In genomic region chr17:55445250-55446184, GRCm38 (mm10) we compare ENCODE assay signal across 8 mouse cellular contexts. TPM values are rescaled to one million over a fixed set of nuclear protein-coding genes. Genes with fewer than 3 reads are reported as not detected.
A peak's percentile ranks its signal among the peaks of the same experiment; 100 is the strongest.
DNase-seq lines count a peak whose midpoint lies in the region; ATAC-seq and TF ChIP-seq lines count a peak whose summit lies in the region.

Gene St6gal2, plus strand, starts transcription at chr17:55445382.

- H3K9me3 ChIP-seq in hindbrain, postnatal 0 days (ENCODE audit: low read length): no peaks in the 10 kb centered on the region

- CTCF ChIA-PET in Patski (lab: Charles Lee): no interaction called here

- H3K27me3 ChIP-seq in Patski: peaks cover 17% of the 10 kb centered on the region
- H3K27me3 ChIP-seq in hindbrain, postnatal 0 days (ENCODE audit: insufficient read depth, low read length): no peaks in the 10 kb centered on the region

- no peaks in the 10 kb centered on the region for H3K4me1 ChIP-seq in embryonic fibroblast, embryonic 13.5 days (ENCODE audit: control insufficient read depth, insufficient read depth, low read length)
- H3K4me1 ChIP-seq in hindbrain, postnatal 0 days (ENCODE audit: insufficient read depth, low read length): no peaks in the 10 kb centered on the region

- H3K27ac ChIP-seq in embryonic fibroblast, embryonic 13.5 days (ENCODE audit: insufficient read depth, low read length): no peak within 1 kb of the TSS
- peak within 1 kb of the TSS; percentile 97 for H3K27ac ChIP-seq in hindbrain, postnatal 0 days

- peak within 1 kb of the TSS; percentile 74 for H3K4me2 ChIP-seq in hindbrain, postnatal 0 days (ENCODE audit: low read depth, low read length)

- DNase-seq in heart, adult 11 months: peak; percentile 80
- DNase-seq in heart, postnatal 36 days: no peak
- no peak for DNase-seq in Patski (ENCODE audit: low read depth, low spot score)
- peak; percentile 81 for DNase-seq in hindbrain, postnatal 0 days (ENCODE audit: low spot score)
- DNase-seq in liver: peak; percentile 5
- DNase-seq in right cerebral cortex, adult 2 months (ENCODE audit: low spot score in 2 of 2): peak; percentile 74 to 77
- DNase-seq in gastrocnemius, postnatal 14 days: no peak

- ATAC-seq in Patski: peak; percentile 44
- peak; percentile 92 for ATAC-seq in hindbrain, postnatal 0 days

- in situ Hi-C loops in Patski (cut with MboI; ENCODE audit: low pct_unique_long_range_greater_than_20kb): no loop called here

- TF ChIP-seq POLR2A in embryonic fibroblast, embryonic 13.5 days (IDR thresholded peaks at IDR 0.05; ENCODE audit: low read depth, low read length): no peak

- intact Hi-C loops in heart, postnatal 36 days (cut with DNase I): no loop called here
- intact Hi-C loops in gastrocnemius, postnatal 14 days (cut with DNase I; ENCODE audit: low total_unique reads): no loop called here

- WGBS in hindbrain, postnatal 0 days: under 1% methylated on average over 76 of the region's 84 CpGs

- H3K36me3 ChIP-seq in hindbrain, postnatal 0 days (ENCODE audit: insufficient read depth, low read length): no peaks in the 10 kb centered on the region

- H3K4me3 ChIP-seq in embryonic fibroblast, embryonic 13.5 days (ENCODE audit: insufficient read depth, low read length): peak within 1 kb of the TSS; percentile 26
- H3K4me3 ChIP-seq in hindbrain, postnatal 0 days (ENCODE audit: low read length): peak within 1 kb of the TSS; percentile 58

- no peak for TF ChIP-seq CTCF in Patski (IDR thresholded peaks at IDR 0.05)
- TF ChIP-seq CTCF in embryonic fibroblast, embryonic 13.5 days (IDR thresholded peaks at IDR 0.05; ENCODE audit: borderline replicate concordance, insufficient read depth, low read length): no peak
- TF ChIP-seq CTCF in hindbrain, postnatal 0 days (IDR thresholded peaks at IDR 0.05; ENCODE audit: low read depth): peak; percentile 26; the same call in 1 of the 2 replicates

- H3K9ac ChIP-seq in hindbrain, postnatal 0 days (replicated peaks; ENCODE audit: low read length): peak within 1 kb of the TSS; percentile 85

- POLR2A ChIA-PET in Patski (lab: Charles Lee): no interaction called here

RNA-seq across cellular contexts. Expression of gene St6gal2, which starts in this region (rescaled TPM):
- total RNA-seq in heart, postnatal 36 days (2021): not detected
- polyA plus RNA-seq in Patski (2021): not detected
- not detected in 2 replicates for polyA plus RNA-seq in embryonic fibroblast, embryonic 13.5 days (2011; ENCODE audit: insufficient read length, low read depth, missing spikeins)
- 69.2 and 87.7 TPM in 2 replicates for total RNA-seq in hindbrain, postnatal 0 days (2014; rRNA removed)
- polyA plus RNA-seq in hindbrain, postnatal 0 days (2015; fragmentation: Nextera tagmentation; extraction: Ambion mirVana): 23.5 and 28.2 TPM in 2 replicates
- not detected for total RNA-seq in gastrocnemius, postnatal 14 days (2021)

Comparison
In these comparisons a context has a peak if more than half of its experiments do, and no peak if none do; other contexts are left out.
1. RNA of gene St6gal2 (total RNA-seq): 69.2 to 87.7 TPM in hindbrain, postnatal 0 days; not detected in gastrocnemius, postnatal 14 days and not detected in heart, postnatal 36 days; every median in the first group is over 10 times any median in the second.
2. RNA of gene St6gal2 (polyA plus RNA-seq): 23.5 to 28.2 TPM in hindbrain, postnatal 0 days; not detected in embryonic fibroblast, embryonic 13.5 days and not detected in Patski (single experiment); every median in the first group is over 10 times any median in the second.
3. DNase-seq: peak in heart, adult 11 months (single experiment), hindbrain, postnatal 0 days (single experiment), liver (single experiment) and right cerebral cortex, adult 2 months (2 of 2); none in heart, postnatal 36 days (0 of 2), Patski (single experiment) and gastrocnemius, postnatal 14 days (single experiment).
4. Peak in ATAC-seq in Patski; RNA of the gene not detected or under 1 TPM.